9 mouse cellular contexts compared by ENCODE assay signal in genomic region chr5:53274811-53275355, GRCm38 (mm10). TPM values are rescaled to one million over a fixed set of nuclear protein-coding genes. Genes with fewer than 3 reads are reported as not detected.
A peak's percentile ranks its signal among the peaks of the same experiment; 100 is the strongest.
DNase-seq lines count a peak whose midpoint lies in the region; ATAC-seq and TF ChIP-seq lines count a peak whose summit lies in the region.
"Had no signal": no experiment of that assay in that cellular context is flagged by ENCODE, and none has a peak within 500 bp of the region (broad histone marks: within the 10 kb centered on the region; RNA-seq: fewer than 3 reads in every experiment).

No protein-coding gene starts in this region.

- H3K4me2 ChIP-seq in heart, embryonic 11.5 days: no peak overlapping the region
- H3K4me2 ChIP-seq in forebrain, embryonic 15.5 days (replicated peaks): no peak overlapping the region

- H3K9me3 ChIP-seq in heart, embryonic 11.5 days (replicated peaks; ENCODE audit: control insufficient read depth, low read length): no peaks in the 10 kb centered on the region
- H3K9me3 ChIP-seq in forebrain, embryonic 15.5 days: no peaks in the 10 kb centered on the region

- ATAC-seq in heart, embryonic 11.5 days (replicated peaks; ENCODE audit: insufficient number of reproducible peaks, low FRiP score, low TSS enrichment): no peak
- ATAC-seq in forebrain, embryonic 15.5 days (replicated peaks): no peak
- ATAC-seq in inflammation-experienced regulatory T-cells, adult 6 months: no peak

- TF ChIP-seq EP300 in heart, adult 2 months (IDR thresholded peaks at IDR 0.05; ENCODE audit: insufficient read depth, low read depth, low read length): no peak

- no peak overlapping the region for H3K4me3 ChIP-seq in heart, adult 2 months
- H3K4me3 ChIP-seq in heart, embryonic 11.5 days (ENCODE audit: low read depth, low read length): no peak overlapping the region
- no peak overlapping the region for H3K4me3 ChIP-seq in forebrain, embryonic 15.5 days

- TF ChIP-seq POLR2A in heart, adult 2 months (IDR thresholded peaks at IDR 0.05; ENCODE audit: insufficient read depth, low read depth, low read length): no peak

- H3K79me2 ChIP-seq in heart, adult 2 months (replicated peaks; ENCODE audit: control insufficient read depth, insufficient read depth, low read length): no peaks in the 10 kb centered on the region

- peak; percentile 30 to 52 for DNase-seq in heart, adult 2 months
- peak; percentile 31 for DNase-seq in thymus, postnatal 4 days
- DNase-seq in thymus, postnatal 14 days: no peak
- DNase-seq in kidney, postnatal 36 days: peak; percentile 19 to 73
- peak; percentile 28 for DNase-seq in retina, postnatal 7 days (ENCODE audit: low read depth, low spot score)

- 53% methylated on average over 5 of the region's 5 CpGs for WGBS in heart, adult 2 months
- 48% methylated on average over 5 of the region's 5 CpGs for WGBS in heart, embryonic 11.5 days (ENCODE audit: insufficient replicate concordance)
- 9% methylated on average over 5 of the region's 5 CpGs for WGBS in forebrain, embryonic 15.5 days

- peaks cover 9% of the 10 kb centered on the region for H3K4me1 ChIP-seq in heart, adult 2 months (ENCODE audit: control insufficient read depth, insufficient read depth, low read length)
- peaks cover 43% of the 10 kb centered on the region for H3K4me1 ChIP-seq in heart, embryonic 11.5 days (ENCODE audit: control insufficient read depth, insufficient read depth, low read length)
- peaks cover 56% of the 10 kb centered on the region for H3K4me1 ChIP-seq in forebrain, embryonic 15.5 days

- peak; percentile 75 for TF ChIP-seq CTCF in heart, adult 2 months (IDR thresholded peaks at IDR 0.05)

- H3K27ac ChIP-seq in heart, adult 2 months: peak overlapping the region; percentile 48
- H3K27ac ChIP-seq in heart, embryonic 11.5 days (ENCODE audit: low read depth, low read length): no peak overlapping the region
- H3K27ac ChIP-seq in forebrain, embryonic 15.5 days (replicated peaks): peak overlapping the region; percentile 58
- H3K27ac ChIP-seq: macrophage had no signal

- H3K36me3 ChIP-seq in heart, adult 2 months (ENCODE audit: control insufficient read depth, insufficient read depth, low read length): peaks cover 5% of the 10 kb centered on the region; the same call in 1 of the 2 replicates
- peaks cover 6% of the 10 kb centered on the region; the same call in 1 of the 2 replicates for H3K36me3 ChIP-seq in heart, embryonic 11.5 days (ENCODE audit: control insufficient read depth, insufficient read depth, low read length)
- no peaks in the 10 kb centered on the region for H3K36me3 ChIP-seq in forebrain, embryonic 15.5 days

- H3K9ac ChIP-seq in heart, adult 2 months (ENCODE audit: low read depth, low read length): no peak overlapping the region
- H3K9ac ChIP-seq in heart, embryonic 11.5 days (ENCODE audit: low read depth, low read length): no peak overlapping the region; the same call in 1 of the 2 replicates
- H3K9ac ChIP-seq in forebrain, embryonic 15.5 days (replicated peaks): no peak overlapping the region

- intact Hi-C loops in heart, adult 2 months (cut with DNase I): loop anchor here (5.0 kb wide), 1 partner anchor 42 kb away; no protein-coding TSS in a partner anchor

- no peaks in the 10 kb centered on the region for H3K27me3 ChIP-seq in heart, adult 2 months (ENCODE audit: control insufficient read depth, insufficient read depth, low read length)
- H3K27me3 ChIP-seq in heart, embryonic 11.5 days (ENCODE audit: control insufficient read depth, insufficient read depth, low read length): no peaks in the 10 kb centered on the region
- no peaks in the 10 kb centered on the region for H3K27me3 ChIP-seq in forebrain, embryonic 15.5 days

RNA-seq across cellular contexts. Expression of gene Smim20, which starts 8.0 kb away (rescaled TPM):
- 10 to 100 TPM; 92.3 to 100.0 TPM for total RNA-seq in heart, adult 2 months (2021)
- polyA plus RNA-seq in heart, adult 2 months (2012; rRNA removed): 115 and 189 TPM in 2 replicates
- 146 and 150 TPM in 2 replicates for polyA plus RNA-seq in heart, embryonic 11.5 days (2014; fragmentation: Nextera tagmentation; extraction: Ambion mirVana)
- polyA plus RNA-seq in forebrain, embryonic 15.5 days (2015; fragmentation: Nextera tagmentation; extraction: Ambion mirVana): 59.9 and 65.8 TPM in 2 replicates
- 100 to 1,000 TPM; 107 to 114 (median 113) TPM for polyA plus RNA-seq in inflammation-experienced regulatory T-cells, adult 6 months (2017; shearing (Covaris generic))
